In the genomic region with DNA sequence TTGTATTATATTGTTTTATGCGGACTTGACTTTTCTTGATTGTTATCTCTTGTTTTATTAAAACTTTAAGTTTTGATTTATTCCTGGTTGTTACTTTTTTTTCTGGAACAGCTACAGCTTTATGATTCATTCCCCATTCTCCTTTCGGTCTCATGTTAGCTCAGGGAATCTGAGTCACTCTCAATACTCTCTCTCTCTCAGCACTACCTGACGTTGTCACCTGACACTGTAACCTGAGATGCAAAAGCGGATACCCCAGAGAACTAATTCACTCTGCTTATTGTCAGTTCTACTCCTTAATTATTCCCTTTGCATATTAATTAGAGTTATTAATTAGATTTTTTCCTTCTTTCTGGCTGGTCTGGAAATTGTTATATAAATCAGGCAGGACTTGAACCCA, we compare ENCODE assay signal across 24 mouse cellular contexts.
DNase-seq lines count a peak whose midpoint lies in the region; ATAC-seq and TF ChIP-seq lines count a peak whose summit lies in the region.
"Had no signal": no experiment of that assay in that cellular context is flagged by ENCODE, and none has a peak within 500 bp of the region (broad histone marks: within the 10 kb centered on the region; RNA-seq: fewer than 3 reads in every experiment).

No protein-coding gene starts in this region.

- no peak overlapping the region for H3K27ac ChIP-seq in embryonic facial prominence, embryonic 14.5 days (replicated peaks; ENCODE audit: low read depth, low read length)
- no peak overlapping the region for H3K27ac ChIP-seq in embryonic facial prominence, embryonic 10.5 days (replicated peaks)
- H3K27ac ChIP-seq in left cerebral cortex, adult 2 months, result peak overlapping the region; percentile 89; the same call in 1 of the 2 replicates
- no peak overlapping the region for H3K27ac ChIP-seq in midbrain, embryonic 10.5 days (replicated peaks)

- intact Hi-C loops in left cerebral cortex, adult 2 months (cut with DNase I), result no loop called here

- H3K36me3 ChIP-seq in embryonic facial prominence, embryonic 14.5 days (ENCODE audit: control insufficient read depth, insufficient read depth, low read length), result no peaks in the 10 kb centered on the region
- no peaks in the 10 kb centered on the region for H3K36me3 ChIP-seq in embryonic facial prominence, embryonic 10.5 days (replicated peaks)
- H3K36me3 ChIP-seq in midbrain, embryonic 10.5 days, result no peaks in the 10 kb centered on the region
- H3K36me3 ChIP-seq: G1E had no signal

- H3K4me2 ChIP-seq in embryonic facial prominence, embryonic 14.5 days (ENCODE audit: low read depth, low read length), result no peak overlapping the region

- H3K9ac ChIP-seq in embryonic facial prominence, embryonic 14.5 days (ENCODE audit: low read depth, low read length), result no peak overlapping the region

- H3K4me1 ChIP-seq in embryonic facial prominence, embryonic 14.5 days (ENCODE audit: control insufficient read depth, insufficient read depth, low read length), result no peaks in the 10 kb centered on the region
- H3K4me1 ChIP-seq in embryonic facial prominence, embryonic 10.5 days, result no peaks in the 10 kb centered on the region
- H3K4me1 ChIP-seq in midbrain, embryonic 10.5 days, result no peaks in the 10 kb centered on the region

- no peak overlapping the region for H3K4me3 ChIP-seq in embryonic facial prominence, embryonic 14.5 days (ENCODE audit: low read depth, low read length)
- no peak overlapping the region for H3K4me3 ChIP-seq in embryonic facial prominence, embryonic 10.5 days
- no peak overlapping the region for H3K4me3 ChIP-seq in left cerebral cortex, adult 2 months
- H3K4me3 ChIP-seq in midbrain, embryonic 10.5 days, result no peak overlapping the region

- ATAC-seq in embryonic facial prominence, embryonic 14.5 days (ENCODE audit: low read depth), result peak; percentile 62; the same call in 1 of the 2 replicates
- ATAC-seq: activated CD4-positive, CD25-positive, alpha-beta regulatory T cell, adult 4 months; CD4-positive, CD25-positive, alpha-beta regulatory T cell, adult 4 months; Patski had no signal

- no peaks in the 10 kb centered on the region for H3K9me3 ChIP-seq in embryonic facial prominence, embryonic 14.5 days (ENCODE audit: control insufficient read depth, low read length)
- no peaks in the 10 kb centered on the region for H3K9me3 ChIP-seq in embryonic facial prominence, embryonic 10.5 days
- no peaks in the 10 kb centered on the region for H3K9me3 ChIP-seq in midbrain, embryonic 10.5 days (replicated peaks)
- H3K9me3 ChIP-seq: G1E had no signal

- WGBS in embryonic facial prominence, embryonic 14.5 days, result 69% methylated on average over 4 of the region's 4 CpGs
- 80% methylated on average over 4 of the region's 4 CpGs for WGBS in embryonic facial prominence, embryonic 10.5 days
- 87% methylated on average over 4 of the region's 4 CpGs for WGBS in midbrain, embryonic 10.5 days

- H3K27me3 ChIP-seq in embryonic facial prominence, embryonic 14.5 days (replicated peaks; ENCODE audit: control insufficient read depth, insufficient read depth, low read length), result no peaks in the 10 kb centered on the region
- no peaks in the 10 kb centered on the region for H3K27me3 ChIP-seq in embryonic facial prominence, embryonic 10.5 days (replicated peaks; ENCODE audit: low read depth, poor library complexity, severe bottlenecking)
- H3K27me3 ChIP-seq in midbrain, embryonic 10.5 days (ENCODE audit: low read depth, poor library complexity, severe bottlenecking), result no peaks in the 10 kb centered on the region
- H3K27me3 ChIP-seq: CH12.LX had no signal

- no peak for TF ChIP-seq CTCF in left cerebral cortex, adult 2 months (IDR thresholded peaks at IDR 0.05)

- DNase-seq in embryonic facial prominence, embryonic 14.5 days (ENCODE audit: low spot score), result no peak
- no peak for DNase-seq in embryonic facial prominence, embryonic 10.5 days (ENCODE audit: low spot score)
- no peak for DNase-seq in left cerebral cortex, adult 2 months (ENCODE audit: extremely low spot score in 1 of 2, low spot score in 2 of 2)
- no peak for DNase-seq in left cerebral cortex, adult 8-10 months (ENCODE audit: low spot score in 2 of 2)
- peak; percentile 54 for DNase-seq in 3T3-L1 (ENCODE audit: low read depth, low spot score)
- DNase-seq in brain, adult 2 months (ENCODE audit: low read depth, low spot score), result peak; percentile 26
- DNase-seq in midbrain, embryonic 10.5 days (ENCODE audit: low spot score), result no peak
- no peak for DNase-seq in layer of hippocampus, adult 8-10 months (ENCODE audit: low spot score in 2 of 2)
- DNase-seq: adrenal gland, adult 2 months; adrenal gland, adult 8-10 months; adrenal gland, postnatal 10 days; adrenal gland, postnatal 14 days; adrenal gland, postnatal 25 days; adrenal gland, postnatal 36 days; B cell, adult 2 months; cerebellum, adult 11 months; cerebellum, adult 11-12 months; cerebellum, adult 18-20 months; cerebellum, adult 2 months had no signal

Comparison
In these comparisons a context has a peak if more than half of its experiments do, and no peak if none do; other contexts are left out.
1. DNase-seq: peak in 3T3-L1 (single experiment) and brain, adult 2 months (single experiment); none in embryonic facial prominence, embryonic 14.5 days (single experiment), embryonic facial prominence, embryonic 10.5 days (single experiment), left cerebral cortex, adult 2 months (0 of 2), left cerebral cortex, adult 8-10 months (0 of 2), midbrain, embryonic 10.5 days (single experiment) and layer of hippocampus, adult 8-10 months (0 of 2).